Mouse (Mus musculus) midbrain, postnatal 0 days (tissue): ENCODE results near the gene Ppt2. TPM values are rescaled to one million over a fixed set of nuclear protein-coding genes. Genes with fewer than 3 reads are reported as not detected.

ENCODE experiments used
- ATAC-seq: fragments of 200-750 bp; cut with Nextera tagmentation; 2 replicates; pipeline ENCODE4 v1.8.0; 2017; ENCODE audit warnings: moderate number of reproducible peaks, mild to moderate bottlenecking, moderate TSS enrichment, moderate library complexity; ENCODE audit not compliant: low FRiP score
- DNase-seq: peaks from one replicate; pipeline ENCODE4 v3.0.0-alpha.2; 2015; ENCODE audit warnings: low spot score
- H3K27ac ChIP-seq: fragments of 300-500 bp; sonication (generic); 2 replicates; pipeline ENCODE4 v1.5.1; 2014; ENCODE audit warnings: low read depth, mild to moderate bottlenecking, low read length, mixed read lengths
- H3K27me3 ChIP-seq: fragments of 300-500 bp; sonication (generic); 2 replicates; pipeline ENCODE4 v1.6.1; 2014; ENCODE audit warnings: low read length, control low read depth, mixed read lengths; ENCODE audit not compliant: insufficient read depth
- H3K36me3 ChIP-seq: fragments of 300-500 bp; sonication (generic); 2 replicates; pipeline ENCODE4 v1.6.1; 2014; ENCODE audit warnings: low read length, control low read depth, mixed read lengths; ENCODE audit not compliant: insufficient read depth
- H3K4me1 ChIP-seq: fragments of 300-500 bp; sonication (generic); 2 replicates; pipeline ENCODE4 v1.6.1; 2014; ENCODE audit warnings: mild to moderate bottlenecking, control low read depth, antibody characterized with exemption, low read length, mixed read lengths; ENCODE audit not compliant: insufficient read depth
- H3K4me2 ChIP-seq: fragments of 300-500 bp; sonication (generic); 2 replicates; pipeline ENCODE4 v1.6.1; 2014; ENCODE audit warnings: low read depth, mild to moderate bottlenecking, low read length, mixed read lengths; ENCODE audit not compliant: poor library complexity, severe bottlenecking
- H3K4me3 ChIP-seq: fragments of 300-500 bp; sonication (generic); 2 replicates; pipeline ENCODE4 v1.5.1; 2014; ENCODE audit warnings: low read depth, mild to moderate bottlenecking, low read length, moderate library complexity
- H3K9ac ChIP-seq: fragments of 300-500 bp; sonication (generic); replicated peaks from 2 replicates; pipeline ENCODE4 v1.6.1; 2014; ENCODE audit warnings: mild to moderate bottlenecking, low read length, moderate library complexity, mixed read lengths; ENCODE audit not compliant: poor library complexity, severe bottlenecking
- H3K9me3 ChIP-seq: fragments of 300-500 bp; sonication (generic); 2 replicates; pipeline ENCODE4 v1.6.1; 2016; ENCODE audit warnings: low read length, control low read depth
- CTCF ChIP-seq: IDR thresholded peaks from 2 replicates; pipeline ENCODE4 v1.5.1; 2016; ENCODE audit warnings: antibody characterized with exemption, mild to moderate bottlenecking
- WGBS: fragments of 180-500 bp; shearing (Covaris S2); extraction: QIAGEN DNeasy Blood & Tissue Kit; methylation state at CpG from one replicate; pipeline ENCODE4 v1.1.7; 2014; 5-methylcytosine and 5-hydroxymethylcytosine counted together
- polyA plus RNA-seq: library from polyadenylated mRNA; unstranded; fragments of >200 nt; fragmentation: Nextera tagmentation; extraction: Ambion mirVana; gene quantifications from 2 replicates; pipeline ENCODE4 v1.2.1, GENCODE M21; 2015
- total RNA-seq: library from RNA; depleted of rRNA; stranded (reverse); fragments of >200 nt; gene quantifications from 2 replicates; pipeline ENCODE4 v1.2.3, GENCODE M21; 2014

Ppt2 gene
- total and polyA plus RNA-seq, 2 experiments from 2014 or later = 18.0 to 31.0 TPM

DNA sequence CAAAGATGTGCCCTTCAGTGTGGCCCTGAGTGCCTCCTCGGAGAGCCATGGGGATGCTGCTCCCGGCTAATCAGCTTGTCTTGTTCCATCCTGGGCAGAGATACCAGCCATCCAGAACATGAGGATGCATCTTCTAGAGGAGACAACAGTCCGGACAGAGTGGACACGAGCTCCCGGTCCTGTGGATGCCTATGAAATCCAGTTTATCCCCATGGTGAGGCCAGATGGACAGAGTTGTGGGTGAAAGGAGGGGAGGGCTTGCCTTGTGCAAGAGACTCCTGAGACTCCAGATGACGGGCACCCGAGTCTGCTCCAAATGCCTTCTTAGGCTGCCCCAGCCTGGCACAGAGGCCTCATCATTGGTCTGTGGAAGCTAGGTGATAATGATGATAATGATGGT lies 44.8 kb upstream of the Ppt2 start:
- H3K4me2 ChIP-seq = no peak overlapping the region
- no peaks in the 10 kb centered on the region for H3K36me3 ChIP-seq
- H3K4me1 ChIP-seq = peaks cover 4% of the 10 kb centered on the region; the same call in 1 of the 2 replicates
- ATAC-seq = no peak
- H3K4me3 ChIP-seq = no peak overlapping the region
- no peak overlapping the region for H3K9ac ChIP-seq
- TF ChIP-seq CTCF = no peak
- no peak for DNase-seq
- 84% methylated on average over 7 of the region's 7 CpGs for WGBS
- no peaks in the 10 kb centered on the region for H3K9me3 ChIP-seq
- H3K27me3 ChIP-seq = peaks cover 44% of the 10 kb centered on the region
- H3K27ac ChIP-seq = no peak overlapping the region

DNA sequence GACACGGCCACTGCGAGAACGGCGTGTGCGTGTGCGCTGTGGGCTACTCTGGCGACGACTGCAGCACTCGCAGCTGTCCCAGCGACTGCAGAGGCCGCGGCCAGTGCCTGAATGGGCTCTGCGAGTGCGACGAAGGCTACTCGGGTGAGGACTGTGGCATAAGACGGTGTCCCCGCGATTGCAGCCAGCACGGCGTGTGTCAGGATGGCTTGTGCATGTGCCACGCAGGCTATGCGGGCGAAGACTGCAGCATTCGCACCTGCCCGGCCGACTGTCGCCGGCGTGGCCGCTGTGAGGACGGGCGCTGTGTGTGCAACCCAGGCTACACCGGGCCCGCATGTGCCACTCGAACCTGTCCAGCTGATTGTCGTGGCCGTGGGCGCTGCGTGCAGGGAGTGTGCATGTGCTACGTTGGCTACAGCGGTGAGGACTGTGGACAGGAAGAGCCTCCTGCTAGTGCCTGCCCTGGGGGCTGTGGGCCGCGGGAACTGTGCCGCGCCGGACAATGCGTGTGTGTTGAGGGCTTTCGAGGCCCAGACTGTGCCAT lies 44.0 kb upstream of the Ppt2 start:
- Histone ChIP-seq H3K4me2 (peak overlapping the region; percentile 57), H3K36me3 (no peaks in the 10 kb centered on the region), H3K4me1 (peaks cover 4% of the 10 kb centered on the region; the same call in 1 of the 2 replicates), H3K4me3 (peak overlapping the region; percentile 30), H3K9ac (no peak overlapping the region), H3K27ac (no peak overlapping the region), H3K9me3 (no peaks in the 10 kb centered on the region), H3K27me3 (peaks cover 44% of the 10 kb centered on the region)
- TF ChIP-seq CTCF = no peak
- ATAC-seq = no peak
- WGBS = 33% methylated on average over 48 of the region's 49 CpGs
- DNase-seq = no peak

- Histone ChIP-seq H3K27ac (no peak overlapping the region), H3K9ac (peak overlapping the region; percentile 36), H3K4me3 (peak overlapping the region; percentile 30), H3K4me1 (peaks cover 4% of the 10 kb centered on the region; the same call in 1 of the 2 replicates), H3K9me3 (no peaks in the 10 kb centered on the region), H3K4me2 (peak overlapping the region; percentile 57), H3K27me3 (peaks cover 44% of the 10 kb centered on the region), H3K36me3 (no peaks in the 10 kb centered on the region)
- peak; percentile 35 for TF ChIP-seq CTCF
- peak; percentile 54 for ATAC-seq
- 12% methylated on average over 85 of the region's 93 CpGs for WGBS
- DNase-seq = no peak
Observed at GRCm38 (mm10) chr17:34671151-34672066, 43.1 kb upstream of the Ppt2 start.

DNA sequence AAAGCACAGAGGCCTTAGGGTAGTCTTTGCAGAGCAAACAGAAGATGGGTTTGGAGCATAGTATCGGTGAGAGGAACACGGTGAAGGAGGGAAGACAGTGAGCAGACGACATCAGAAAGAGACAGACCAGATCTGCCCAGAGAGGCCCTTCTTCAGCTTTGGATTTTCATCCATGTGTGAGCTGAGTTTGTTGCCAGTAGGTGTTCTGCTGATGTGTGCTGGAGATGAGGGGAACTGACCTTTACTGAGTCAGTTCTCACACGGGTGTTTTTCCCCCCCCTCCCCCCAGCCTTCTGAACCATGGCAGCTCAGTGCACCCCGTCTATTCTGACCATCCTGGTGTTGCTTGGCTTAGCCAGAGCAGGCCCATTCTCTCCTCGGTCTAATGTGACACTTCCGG lies 41.9 kb upstream of the Ppt2 start, which contains the start of gene Tnxb:
Gene Tnxb (plus strand): TSS at position 301 of the 400 bp plus-strand sequence.
- peak within 1 kb of the TSS; percentile 30 for H3K4me3 ChIP-seq
- WGBS = 66% methylated on average over 7 of the region's 7 CpGs
- DNase-seq (no peak), ATAC-seq (no peak)
- H3K9ac ChIP-seq = no peak within 1 kb of the TSS
- no peaks in the 10 kb centered on the region for H3K9me3 ChIP-seq
- no peaks in the 10 kb centered on the region for H3K36me3 ChIP-seq
- H3K27ac ChIP-seq = no peak within 1 kb of the TSS
- no peak for TF ChIP-seq CTCF
- H3K4me2 ChIP-seq = peak within 1 kb of the TSS; percentile 57
- H3K4me1 ChIP-seq = peaks cover 4% of the 10 kb centered on the region; the same call in 1 of the 2 replicates
- H3K27me3 ChIP-seq = peaks cover 44% of the 10 kb centered on the region

DNA sequence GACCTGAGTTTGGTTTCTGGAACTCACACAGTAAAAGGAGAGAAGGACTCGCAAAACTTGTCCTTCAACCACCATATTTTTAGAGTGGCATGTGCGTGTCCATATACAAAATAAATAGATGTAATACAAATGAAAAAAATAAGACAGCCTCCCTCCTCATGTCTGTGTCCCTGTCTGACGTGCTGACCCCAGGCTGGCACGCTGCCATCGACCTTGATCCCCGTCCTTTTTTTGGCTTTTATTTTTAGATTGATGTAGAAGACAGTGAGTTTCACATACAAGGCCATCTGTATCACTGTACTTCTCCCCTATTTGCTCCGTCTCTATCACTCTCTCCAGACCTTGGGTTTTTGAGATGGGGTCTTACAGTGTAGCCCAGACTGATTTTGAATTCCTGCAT lies 36.2 kb upstream of the Ppt2 start:
- Histone ChIP-seq H3K27me3 (peaks cover 5% of the 10 kb centered on the region), H3K36me3 (no peaks in the 10 kb centered on the region), H3K9me3 (no peaks in the 10 kb centered on the region), H3K4me3 (no peak overlapping the region), H3K27ac (no peak overlapping the region), H3K4me1 (no peaks in the 10 kb centered on the region), H3K4me2 (no peak overlapping the region), H3K9ac (no peak overlapping the region)
- no peak for ATAC-seq
- WGBS = 79% methylated on average over 7 of the region's 7 CpGs
- no peak for DNase-seq
- no peak for TF ChIP-seq CTCF

GRCm38 (mm10) chr17:34663558-34663957 lies 35.2 kb upstream of the Ppt2 start:
- WGBS = 35% methylated on average over 1 of the region's 1 CpGs
- TF ChIP-seq CTCF = no peak
- no peak for ATAC-seq
- DNase-seq = no peak
- Histone ChIP-seq H3K36me3 (no peaks in the 10 kb centered on the region), H3K27ac (no peak overlapping the region), H3K4me1 (no peaks in the 10 kb centered on the region), H3K4me2 (no peak overlapping the region), H3K9ac (no peak overlapping the region), H3K4me3 (no peak overlapping the region), H3K9me3 (no peaks in the 10 kb centered on the region), H3K27me3 (peaks cover 9% of the 10 kb centered on the region; the same call in 1 of the 2 replicates)
